Mouse (Mus musculus): ENCODE results near the gene Atpaf2. TPM values are rescaled to one million over a fixed set of nuclear protein-coding genes. Genes with fewer than 3 reads are reported as not detected.

The Atpaf2 gene
- polyA plus RNA-seq, 1 experiment = 32.8 TPM

- no peak for DNase-seq (ENCODE audit: low read depth)
- TF ChIP-seq CTCF (IDR thresholded peaks at IDR 0.05; ENCODE audit: borderline replicate concordance, extremely low read depth, insufficient read depth, insufficient read length) = no peak
- no peak for TF ChIP-seq POLR2A (IDR thresholded peaks at IDR 0.05; ENCODE audit: borderline replicate concordance, extremely low read depth, insufficient read depth, insufficient read length, poor library complexity, severe bottlenecking)
Observed at GRCm38 (mm10) chr11:60427628-60428027, 9.4 kb upstream of the Atpaf2 start.

- DNase-seq (ENCODE audit: low read depth) = no peak
- TF ChIP-seq POLR2A (IDR thresholded peaks at IDR 0.05; ENCODE audit: borderline replicate concordance, extremely low read depth, insufficient read depth, insufficient read length, poor library complexity, severe bottlenecking) (no peak), CTCF (IDR thresholded peaks at IDR 0.05; ENCODE audit: borderline replicate concordance, extremely low read depth, insufficient read depth, insufficient read length) (no peak)
Observed at GRCm38 (mm10) chr11:60426417-60426816, 8.2 kb upstream of the Atpaf2 start.

- DNase-seq (ENCODE audit: low read depth) = no peak
- TF ChIP-seq POLR2A (IDR thresholded peaks at IDR 0.05; ENCODE audit: borderline replicate concordance, extremely low read depth, insufficient read depth, insufficient read length, poor library complexity, severe bottlenecking) = no peak
- TF ChIP-seq CTCF (IDR thresholded peaks at IDR 0.05; ENCODE audit: borderline replicate concordance, extremely low read depth, insufficient read depth, insufficient read length) = no peak
Observed at GRCm38 (mm10) chr11:60423006-60423405, 4.7 kb upstream of the Atpaf2 start.

- no peak for DNase-seq (ENCODE audit: low read depth)
- TF ChIP-seq CTCF (IDR thresholded peaks at IDR 0.05; ENCODE audit: borderline replicate concordance, extremely low read depth, insufficient read depth, insufficient read length) (no peak), POLR2A (IDR thresholded peaks at IDR 0.05; ENCODE audit: borderline replicate concordance, extremely low read depth, insufficient read depth, insufficient read length, poor library complexity, severe bottlenecking) (no peak)
Observed at GRCm38 (mm10) chr11:60422046-60422668, 3.9 kb upstream of the Atpaf2 start.

GRCm38 (mm10) chr11:60418473-60418803 is 181 bp upstream of the Atpaf2 start:
- no peak for DNase-seq (ENCODE audit: low read depth)
- TF ChIP-seq POLR2A (IDR thresholded peaks at IDR 0.05; ENCODE audit: borderline replicate concordance, extremely low read depth, insufficient read depth, insufficient read length, poor library complexity, severe bottlenecking) (no peak), CTCF (IDR thresholded peaks at IDR 0.05; ENCODE audit: borderline replicate concordance, extremely low read depth, insufficient read depth, insufficient read length) (no peak)

GRCm38 (mm10) chr11:60416963-60417716 is 1.1 kb downstream of the Atpaf2 start, which contains the start of gene Gid4:
Gene Gid4, plus strand, starts transcription at chr11:60417145.
- peak; percentile 100 for DNase-seq (ENCODE audit: low read depth)

GRCm38 (mm10) chr11:60416590-60416962 is 1.7 kb downstream of the Atpaf2 start:
- DNase-seq (ENCODE audit: low read depth) = no peak
- TF ChIP-seq CTCF (IDR thresholded peaks at IDR 0.05; ENCODE audit: borderline replicate concordance, extremely low read depth, insufficient read depth, insufficient read length) (no peak), POLR2A (IDR thresholded peaks at IDR 0.05; ENCODE audit: borderline replicate concordance, extremely low read depth, insufficient read depth, insufficient read length, poor library complexity, severe bottlenecking) (no peak)

More at GRCm38 (mm10) chr11:60416963-60417716, 1.1 kb downstream of the Atpaf2 start, which contains the start of gene Gid4:
- TF ChIP-seq POLR2A (IDR thresholded peaks at IDR 0.05; ENCODE audit: borderline replicate concordance, extremely low read depth, insufficient read depth, insufficient read length, poor library complexity, severe bottlenecking) = peak; percentile 71; the same call in 1 of the 2 replicates
- TF ChIP-seq CTCF (IDR thresholded peaks at IDR 0.05; ENCODE audit: borderline replicate concordance, extremely low read depth, insufficient read depth, insufficient read length) = no peak

- TF ChIP-seq POLR2A (IDR thresholded peaks at IDR 0.05; ENCODE audit: borderline replicate concordance, extremely low read depth, insufficient read depth, insufficient read length, poor library complexity, severe bottlenecking) = no peak
- no peak for TF ChIP-seq CTCF (IDR thresholded peaks at IDR 0.05; ENCODE audit: borderline replicate concordance, extremely low read depth, insufficient read depth, insufficient read length)
- no peak for DNase-seq (ENCODE audit: low read depth)
Observed at GRCm38 (mm10) chr11:60412921-60413320, 5.3 kb downstream of the Atpaf2 start.

- no peak for TF ChIP-seq POLR2A (IDR thresholded peaks at IDR 0.05; ENCODE audit: borderline replicate concordance, extremely low read depth, insufficient read depth, insufficient read length, poor library complexity, severe bottlenecking)
- 0 out of 2 replicates have a peak, but pooled peaks have one; percentile 21 for TF ChIP-seq CTCF (IDR thresholded peaks at IDR 0.05; ENCODE audit: borderline replicate concordance, extremely low read depth, insufficient read depth, insufficient read length)
Observed at GRCm38 (mm10) chr11:60412173-60412572, 6.1 kb downstream of the Atpaf2 start.

GRCm38 (mm10) chr11:60406606-60407005 is 11.7 kb downstream of the Atpaf2 start:
- no peak for TF ChIP-seq CTCF (IDR thresholded peaks at IDR 0.05; ENCODE audit: borderline replicate concordance, extremely low read depth, insufficient read depth, insufficient read length)
- DNase-seq (ENCODE audit: low read depth) = no peak

More at GRCm38 (mm10) chr11:60412173-60412572, 6.1 kb downstream of the Atpaf2 start:
- DNase-seq (ENCODE audit: low read depth) = peak; percentile 88

- DNase-seq (ENCODE audit: low read depth) = no peak
- TF ChIP-seq POLR2A (IDR thresholded peaks at IDR 0.05; ENCODE audit: borderline replicate concordance, extremely low read depth, insufficient read depth, insufficient read length, poor library complexity, severe bottlenecking) (no peak), CTCF (IDR thresholded peaks at IDR 0.05; ENCODE audit: borderline replicate concordance, extremely low read depth, insufficient read depth, insufficient read length) (no peak)
Observed at GRCm38 (mm10) chr11:60397172-60397571, 21.1 kb downstream of the Atpaf2 start.

GRCm38 (mm10) chr11:60396546-60396945 is 21.7 kb downstream of the Atpaf2 start:
- peak; percentile 82 for DNase-seq (ENCODE audit: low read depth)
- TF ChIP-seq POLR2A (IDR thresholded peaks at IDR 0.05; ENCODE audit: borderline replicate concordance, extremely low read depth, insufficient read depth, insufficient read length, poor library complexity, severe bottlenecking) (no peak), CTCF (IDR thresholded peaks at IDR 0.05; ENCODE audit: borderline replicate concordance, extremely low read depth, insufficient read depth, insufficient read length) (no peak)

All from brain, embryonic 14.5 days (tissue).